Mouse (Mus musculus) testis, adult 2 months (tissue): Measurements from ENCODE around the gene Ttc3. TPM values are rescaled to one million over a fixed set of nuclear protein-coding genes. Genes with fewer than 3 reads are reported as not detected.

Source experiments
- H3K27ac ChIP-seq: fragments of 200-500 bp; 2 replicates; pipeline ENCODE4 v1.5.1; 2012; ENCODE audit warnings: low read depth, low read length; ENCODE audit not compliant: control insufficient read depth, insufficient read depth
- H3K27me3 ChIP-seq: fragments of 200-500 bp; 2 replicates; pipeline ENCODE4 v1.6.1; 2012; ENCODE audit warnings: mild to moderate bottlenecking, low read length, moderate library complexity; ENCODE audit not compliant: control insufficient read depth, insufficient read depth
- H3K36me3 ChIP-seq: fragments of 200-500 bp; 2 replicates; pipeline ENCODE4 v1.6.1; 2012; ENCODE audit warnings: mild to moderate bottlenecking, low read length; ENCODE audit not compliant: control insufficient read depth, insufficient read depth
- H3K4me1 ChIP-seq: fragments of 200-500 bp; 2 replicates; pipeline ENCODE4 v1.6.1; 2012; ENCODE audit warnings: low read length; ENCODE audit not compliant: control insufficient read depth, insufficient read depth
- H3K4me3 ChIP-seq: fragments of 200-500 bp; 2 replicates; pipeline ENCODE4 v1.5.1; 2012; ENCODE audit warnings: low read depth, mild to moderate bottlenecking, low read length, moderate library complexity, mixed read lengths; ENCODE audit not compliant: control insufficient read depth
- CTCF ChIP-seq: fragments of 200-500 bp; IDR thresholded peaks from 2 replicates; pipeline ENCODE4 v1.5.1; 2012; ENCODE audit warnings: low read depth, mild to moderate bottlenecking, inconsistent platforms, low read length, moderate library complexity; ENCODE audit not compliant: control insufficient read depth, insufficient read depth, insufficient replicate concordance
- POLR2A ChIP-seq: fragments of 200-500 bp; IDR thresholded peaks from 2 replicates; pipeline ENCODE4 v1.6.1; 2012; ENCODE audit warnings: low read depth, mild to moderate bottlenecking, inconsistent platforms, low read length, moderate library complexity; ENCODE audit not compliant: control insufficient read depth
- polyA plus RNA-seq: library from polyadenylated mRNA; depleted of rRNA; stranded (reverse); fragments of >200 nt; gene quantifications from 2 replicates; pipeline ENCODE4 v1.2.3, GENCODE M21; 2012; rRNA removed

Gene Ttc3
- polyA plus RNA-seq, 1 experiment: 10.7 TPM

DNA sequence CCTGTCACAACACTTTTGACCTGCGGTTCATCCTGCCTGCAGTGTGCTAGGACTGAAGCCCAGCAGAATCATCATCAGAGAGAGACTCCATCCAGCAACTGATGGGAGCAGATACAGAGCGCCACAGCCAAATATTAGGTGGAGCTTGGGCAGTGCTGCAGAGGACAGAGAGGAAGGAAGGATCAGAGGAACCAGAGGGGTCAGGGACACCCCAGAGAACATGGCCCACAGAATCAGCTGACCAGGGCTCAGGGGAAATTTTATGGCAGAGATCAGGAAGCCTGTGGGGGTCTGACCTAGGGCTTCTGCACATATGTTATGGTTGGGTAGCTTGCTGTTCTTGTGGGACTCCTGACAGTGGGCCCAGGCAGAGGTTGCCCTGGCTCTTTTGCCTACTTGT, 147.2 kb downstream of the Ttc3 start:
- H3K27me3 ChIP-seq: no peaks in the 10 kb centered on the region
- no peak for TF ChIP-seq CTCF
- TF ChIP-seq POLR2A: no peak
- H3K4me3 ChIP-seq: no peak overlapping the region
- no peaks in the 10 kb centered on the region for H3K36me3 ChIP-seq
- no peak overlapping the region for H3K27ac ChIP-seq
- H3K4me1 ChIP-seq: peaks cover 2% of the 10 kb centered on the region; the same call in 1 of the 2 replicates

Other genes starting within 250 kb of the Ttc3 start
- 3.5 TPM in 2 replicates for gene Hlcs, start 57.0 kb upstream of the Ttc3 start, polyA plus RNA-seq
- 0.06 TPM in 1 of 2 replicates, not detected in the other for gene Ripply3, start 42.2 kb upstream of the Ttc3 start, polyA plus RNA-seq
- 14.3 and 19.4 TPM in 2 replicates for gene Pigp, start 1.2 kb downstream of the Ttc3 start, polyA plus RNA-seq
- gene Vps26c, start 156.2 kb downstream of the Ttc3 start, polyA plus RNA-seq: 14.2 and 16.7 TPM in 2 replicates
- gene Dyrk1a, start 199.4 kb downstream of the Ttc3 start, polyA plus RNA-seq: 14.0 and 15.0 TPM in 2 replicates